Mouse (Mus musculus): ENCODE results near the gene Gm6583. TPM values are rescaled to one million over a fixed set of nuclear protein-coding genes. Genes with fewer than 3 reads are reported as not detected.
A peak's percentile ranks its signal among the peaks of the same experiment; 100 is the strongest.

Gene Gm6583
- total RNA-seq, 2 experiments from 2014 or later: 0.10 to 0.19 TPM

- no peak for DNase-seq
- intact Hi-C loops (cut with DNase I): no loop called here
Observed at GRCm38 (mm10) chr5:112368666-112369065, 12.8 kb upstream of the Gm6583 start.

DNA sequence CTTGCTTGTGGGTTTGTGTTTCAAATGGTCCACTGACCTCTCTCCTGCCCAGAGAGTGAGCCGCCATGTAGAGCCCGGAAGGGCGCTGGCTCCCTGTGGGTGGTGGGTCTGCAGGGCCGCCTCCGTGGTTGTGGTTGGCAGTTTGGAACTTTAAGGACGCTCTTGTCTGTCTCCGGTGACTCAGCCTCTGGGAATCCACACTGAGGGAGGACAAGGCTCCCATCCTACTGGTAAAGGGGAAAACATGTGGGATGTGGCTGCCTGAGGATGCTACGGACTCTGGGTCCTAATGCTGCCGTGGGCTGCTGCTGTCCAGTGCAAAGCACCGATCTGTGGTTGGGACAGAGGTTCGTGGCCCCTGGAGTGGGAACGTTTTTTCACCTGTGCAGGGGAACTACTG, 12.1 kb upstream of the Gm6583 start:
- DNase-seq: no peak
- intact Hi-C loops (cut with DNase I): no loop called here

DNA sequence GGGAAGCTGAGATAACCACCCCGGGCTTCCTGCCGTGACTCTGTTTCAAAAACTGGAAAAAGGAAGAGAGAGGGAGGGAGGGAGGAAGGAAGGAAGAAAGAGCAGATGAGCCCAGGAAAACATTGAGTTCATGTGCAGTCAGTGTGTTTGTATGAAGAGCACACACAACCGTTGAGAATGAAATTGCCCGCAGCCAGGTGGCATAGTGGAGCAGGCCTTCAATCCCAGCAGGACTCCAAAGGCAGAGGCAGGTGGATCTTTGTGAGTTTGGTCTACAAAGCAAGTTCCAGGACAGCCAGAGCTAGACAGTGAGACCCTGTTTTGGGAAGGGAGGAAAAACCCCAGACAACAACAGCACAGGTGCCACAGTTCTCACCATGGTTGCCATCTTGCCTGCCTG, 11.5 kb upstream of the Gm6583 start:
- no peak for DNase-seq
- intact Hi-C loops (cut with DNase I): no loop called here

DNA sequence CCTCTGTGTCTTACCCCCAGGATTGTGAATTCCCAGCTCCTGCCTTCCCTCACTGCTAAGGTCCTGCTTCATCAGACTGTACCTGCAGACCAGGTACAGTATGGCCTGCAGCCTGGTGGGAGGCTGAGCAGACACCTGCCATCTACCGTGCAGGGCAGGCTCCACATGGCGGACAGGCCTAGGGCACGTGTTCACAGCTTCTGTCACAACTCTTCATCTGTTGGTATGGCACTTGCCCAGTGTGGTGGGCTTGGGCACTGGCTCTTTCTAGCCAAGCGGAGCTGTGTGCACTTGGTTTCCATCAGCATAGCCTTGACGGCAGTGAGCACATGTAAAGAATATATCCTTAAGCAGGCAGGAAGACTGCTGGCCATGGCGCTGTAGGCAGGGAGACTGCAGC, 11.0 kb upstream of the Gm6583 start:
- no peak for DNase-seq
- intact Hi-C loops (cut with DNase I): no loop called here

DNA sequence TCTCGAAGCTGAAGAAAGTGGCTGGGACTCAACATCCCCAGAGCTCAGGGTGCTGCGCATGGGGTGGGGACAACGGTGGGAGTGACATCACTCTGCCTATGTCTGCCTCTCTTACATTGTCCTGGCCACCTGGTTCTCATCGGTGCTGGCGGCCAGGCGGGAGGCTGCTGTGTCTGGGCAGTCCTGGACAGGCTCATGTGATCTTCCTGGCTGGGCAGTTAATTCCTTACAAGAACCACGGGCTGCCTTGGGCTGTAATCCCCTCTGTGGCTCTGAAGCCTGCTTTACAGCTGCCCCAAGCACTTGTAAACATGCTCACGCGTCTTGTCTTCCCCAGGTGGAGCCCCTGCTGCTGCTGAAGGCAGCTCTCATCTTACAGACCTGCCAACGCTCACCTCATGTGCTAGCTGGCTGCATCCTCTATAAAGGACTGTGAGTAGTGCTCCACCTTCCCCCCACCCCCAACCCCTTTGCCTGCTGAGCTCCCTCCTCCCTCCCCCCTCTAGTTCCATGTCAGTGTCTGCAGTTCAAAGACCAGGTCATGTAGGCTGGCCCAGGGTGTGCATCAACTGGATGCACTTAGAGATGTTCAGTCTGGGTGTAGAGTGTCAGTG, 8.5 kb upstream of the Gm6583 start:
- intact Hi-C loops (cut with DNase I): no loop called here
- no peak for DNase-seq

- no peak for DNase-seq
- intact Hi-C loops (cut with DNase I): no loop called here
Observed at GRCm38 (mm10) chr5:112360077-112360476, 4.2 kb upstream of the Gm6583 start.

DNA sequence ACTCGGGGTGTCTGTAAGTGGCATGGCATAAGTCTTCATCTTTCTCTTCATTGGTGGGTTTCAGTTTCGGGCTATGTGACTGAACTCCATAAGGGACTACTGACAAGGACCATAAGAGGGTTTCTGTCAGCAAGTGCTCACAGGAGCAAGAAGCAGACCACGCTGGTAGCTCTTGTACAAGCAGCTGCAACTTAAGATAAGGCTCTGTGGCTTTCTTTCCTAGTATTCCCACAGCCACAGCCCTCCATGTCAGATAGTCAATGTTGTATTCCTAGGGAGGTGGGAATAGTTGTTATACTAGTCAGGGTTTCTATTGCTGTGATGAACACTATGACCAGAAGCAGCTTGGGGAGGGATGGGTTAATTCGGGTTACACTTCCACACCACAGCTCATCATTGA, 3.7 kb upstream of the Gm6583 start:
- intact Hi-C loops (cut with DNase I): no loop called here
- no peak for DNase-seq

- DNase-seq: peak; percentile 23 to 26
- intact Hi-C loops (cut with DNase I): no loop called here
Observed at GRCm38 (mm10) chr5:112356322-112356721, 489 bp upstream of the Gm6583 start.

GRCm38 (mm10) chr5:112355493-112355892, 340 bp downstream of the Gm6583 start:
- intact Hi-C loops (cut with DNase I): no loop called here
- peak in 1 of 2 experiments; percentile 10 for DNase-seq

DNA sequence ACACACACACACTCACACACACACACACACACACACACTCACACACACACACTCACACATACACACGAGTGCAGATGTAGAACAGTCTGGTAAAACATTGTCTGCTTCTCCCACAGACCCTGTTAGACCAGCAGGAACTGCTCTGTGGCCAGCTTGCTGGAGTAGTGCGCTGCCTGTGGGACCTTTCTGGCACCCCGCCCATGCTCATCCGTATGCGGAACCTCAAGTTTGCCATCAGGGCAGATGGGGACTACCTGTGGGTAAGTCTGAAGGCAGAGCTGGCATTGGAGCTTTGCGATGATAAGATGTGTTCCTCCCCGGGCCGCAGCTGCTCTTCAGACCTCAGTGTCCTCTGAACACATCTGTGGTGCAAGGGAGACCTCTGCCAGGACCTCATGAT, 6.7 kb downstream of the Gm6583 start:
- DNase-seq: no peak
- intact Hi-C loops (cut with DNase I): no loop called here

- intact Hi-C loops (cut with DNase I): no loop called here
- DNase-seq: peak; percentile 59
Observed at GRCm38 (mm10) chr5:112346211-112346965, 9.4 kb downstream of the Gm6583 start.

DNA sequence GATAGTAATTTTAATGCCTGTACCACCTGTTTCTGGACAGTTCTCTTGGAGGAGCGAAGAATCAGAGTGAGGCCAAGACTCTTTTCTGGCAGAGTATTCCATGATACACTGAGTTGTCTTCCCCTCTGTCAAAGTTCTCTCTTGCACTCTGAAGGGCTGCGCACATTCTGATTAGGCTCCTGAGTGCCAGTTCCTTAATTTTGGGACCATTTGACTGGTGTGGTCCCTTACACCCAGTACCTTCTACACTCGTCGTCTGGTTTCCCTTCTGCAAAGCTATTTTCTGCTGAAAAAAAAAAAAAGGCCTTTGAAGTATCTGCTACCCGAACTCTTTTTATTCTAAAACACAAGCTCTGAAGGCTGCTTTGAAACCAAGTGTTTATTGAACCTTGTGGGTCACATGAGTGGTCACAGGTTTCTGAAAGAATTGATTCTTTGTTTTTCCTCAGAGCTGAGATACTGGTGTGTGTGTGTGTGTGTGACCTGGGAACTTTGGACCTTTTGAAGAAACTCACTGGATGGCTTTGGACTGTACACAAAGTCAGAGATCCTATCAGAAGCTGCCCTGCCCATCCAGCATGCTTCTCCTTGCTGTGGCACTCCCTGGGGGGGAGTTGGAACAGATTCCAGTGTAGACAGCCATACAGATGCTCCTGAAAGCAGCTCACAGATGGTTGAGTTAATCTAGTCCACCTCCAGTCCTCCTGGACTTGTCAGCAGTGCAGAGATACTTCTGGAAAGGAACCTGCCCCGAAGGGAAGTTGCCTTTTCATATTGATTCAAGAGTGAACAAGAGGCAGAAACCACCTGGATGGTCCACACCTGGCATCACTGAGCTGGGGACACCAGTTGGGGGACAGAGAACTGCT, 11.5 kb downstream of the Gm6583 start:
- DNase-seq: no peak
- intact Hi-C loops (cut with DNase I): loop anchor here (5.0 kb wide), 1 partner anchor 83 kb away; no protein-coding TSS in a partner anchor

- intact Hi-C loops (cut with DNase I): loop anchor here (5.0 kb wide), 1 partner anchor 84 kb away; no protein-coding TSS in a partner anchor
- DNase-seq: no peak
Observed at GRCm38 (mm10) chr5:112343205-112343595, 12.6 kb downstream of the Gm6583 start.

DNA sequence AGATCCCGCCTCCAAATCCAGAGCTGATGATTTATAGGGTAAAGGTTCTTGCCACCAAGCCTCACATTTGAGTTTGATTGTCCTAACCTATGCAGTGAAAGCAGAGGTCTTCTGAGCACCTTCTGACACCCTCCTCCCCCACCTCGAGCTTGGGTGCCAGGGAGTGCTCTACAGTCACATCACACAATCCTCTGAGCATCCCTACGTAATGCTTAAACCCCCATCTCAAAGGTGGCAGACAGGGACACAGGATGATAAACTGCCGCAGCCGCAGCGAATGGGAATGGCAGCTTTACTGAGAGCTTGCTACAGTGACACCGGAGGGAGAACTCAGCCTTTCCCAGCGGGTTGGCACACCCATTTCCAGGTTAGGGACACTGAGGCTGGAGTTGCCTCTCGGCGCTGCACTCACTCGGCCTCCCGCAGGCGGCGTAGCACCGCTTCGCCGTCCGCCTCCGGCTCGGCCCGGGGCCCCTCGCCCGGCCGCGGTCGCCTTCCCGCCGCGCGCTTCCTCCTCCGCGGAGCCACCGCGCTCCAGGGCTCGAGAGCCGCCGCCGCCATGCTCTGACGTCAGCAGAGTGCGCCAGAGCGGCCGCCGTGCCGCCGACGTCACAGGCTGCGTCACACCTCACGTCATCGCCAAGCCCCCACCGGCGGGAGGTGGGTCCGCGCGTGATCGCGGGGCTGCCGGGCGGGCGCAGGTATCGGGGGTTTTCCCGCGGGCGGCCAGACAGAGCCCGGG, 13.2 kb downstream of the Gm6583 start, which contains the start of the genes Srrd and Hps4:
TSS of gene Srrd (minus strand) at position 578 of the 742 bp plus-strand sequence.
TSS of gene Hps4 (plus strand) at position 621 of the 742 bp plus-strand sequence.
- peak; percentile 89 for DNase-seq
- intact Hi-C loops (cut with DNase I): loop anchor here (1.0 to 5.0 kb wide), 2 partner anchors 16 to 85 kb away; partner anchors contain the start of gene Tfip11

DNA sequence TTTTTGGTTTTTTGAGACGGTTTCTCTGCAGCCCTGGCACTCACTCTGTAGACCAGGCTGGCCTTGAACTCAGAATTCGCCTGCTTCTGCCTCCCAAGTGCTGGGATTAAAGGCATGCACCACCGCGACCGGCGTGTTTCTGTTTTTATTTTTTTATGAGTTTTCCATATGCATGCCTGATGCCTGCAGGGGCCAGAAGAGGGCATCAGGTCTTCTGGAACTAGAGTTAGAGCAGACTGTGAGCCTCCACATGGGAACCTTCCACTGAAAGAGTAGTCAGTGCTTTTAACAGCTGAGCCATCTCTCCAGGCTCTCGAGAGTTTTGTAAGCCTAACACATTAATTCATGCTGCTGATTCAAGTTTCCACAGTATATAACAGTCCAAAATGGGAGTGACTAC, 16.6 kb downstream of the Gm6583 start:
- DNase-seq: no peak
- intact Hi-C loops (cut with DNase I): no loop called here

DNA sequence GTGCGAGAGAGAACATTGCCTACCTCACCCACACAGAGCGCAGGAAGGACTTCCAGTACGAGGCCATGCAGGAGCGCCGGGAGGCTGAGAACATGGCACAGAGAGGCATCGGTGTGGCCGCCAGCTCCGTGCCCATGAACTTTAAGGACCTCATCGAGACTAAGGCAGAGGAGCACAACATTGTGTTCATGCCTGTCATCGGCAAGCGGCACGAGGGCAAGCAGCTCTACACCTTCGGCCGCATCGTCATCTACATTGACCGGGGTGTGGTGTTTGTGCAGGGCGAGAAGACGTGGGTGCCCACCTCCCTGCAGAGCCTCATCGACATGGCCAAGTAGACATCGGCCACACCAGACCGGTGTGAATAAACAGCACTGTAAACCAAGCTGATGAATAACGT, 18.8 kb downstream of the Gm6583 start:
- intact Hi-C loops (cut with DNase I): no loop called here
- DNase-seq: no peak

DNA sequence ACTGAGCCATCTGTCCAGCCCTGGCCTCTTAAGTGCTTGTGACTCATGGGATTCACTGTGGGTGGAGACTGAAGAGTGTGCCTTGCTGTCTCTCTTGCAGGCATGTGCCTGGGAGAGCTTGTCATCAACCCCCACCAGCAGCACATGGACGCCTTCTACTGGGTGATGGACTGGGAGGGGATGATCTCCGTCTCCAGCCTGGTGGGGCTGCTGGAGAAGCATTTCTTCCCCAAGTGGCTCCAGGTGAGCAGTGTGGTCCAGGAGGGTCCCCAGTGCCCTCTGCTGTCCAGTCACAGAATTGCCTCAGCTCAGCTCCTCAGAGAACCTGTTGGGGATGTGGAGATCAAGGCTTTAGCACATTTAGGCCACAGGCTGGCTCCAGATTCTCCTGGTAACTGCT, 20.4 kb downstream of the Gm6583 start:
- DNase-seq: peak; percentile 61 to 74
- intact Hi-C loops (cut with DNase I): loop anchor here (1.0 kb wide), 1 partner anchor 95 kb away; no protein-coding TSS in a partner anchor

GRCm38 (mm10) chr5:112329805-112330564, 25.8 kb downstream of the Gm6583 start:
- intact Hi-C loops (cut with DNase I): no loop called here
- no peak for DNase-seq

- no peak for DNase-seq
- intact Hi-C loops (cut with DNase I): loop anchor here (2.0 kb wide), 1 partner anchor 87 kb away; no protein-coding TSS in a partner anchor
Observed at GRCm38 (mm10) chr5:112327854-112328253, 28.0 kb downstream of the Gm6583 start.

Data from heart, postnatal 10 days (tissue).